Mouse (Mus musculus) thymus, postnatal 0 days (tissue): ENCODE data around the gene Ctdsp1. TPM values are rescaled to one million over a fixed set of nuclear protein-coding genes. Genes with fewer than 3 reads are reported as not detected.

Source experiments
- DNase-seq: peaks from one replicate; pipeline ENCODE4 v3.0.0-alpha.2; 2015; ENCODE audit warnings: low spot score
- polyA plus RNA-seq: library from polyadenylated mRNA; unstranded; fragments of >200 nt; fragmentation: Nextera tagmentation; extraction: Ambion mirVana; gene quantifications from 2 replicates; pipeline ENCODE4 v1.2.1, GENCODE M21; 2015

The Ctdsp1 gene
- polyA plus RNA-seq, 1 experiment from 2014 or later, result 56.1 TPM

DNA sequence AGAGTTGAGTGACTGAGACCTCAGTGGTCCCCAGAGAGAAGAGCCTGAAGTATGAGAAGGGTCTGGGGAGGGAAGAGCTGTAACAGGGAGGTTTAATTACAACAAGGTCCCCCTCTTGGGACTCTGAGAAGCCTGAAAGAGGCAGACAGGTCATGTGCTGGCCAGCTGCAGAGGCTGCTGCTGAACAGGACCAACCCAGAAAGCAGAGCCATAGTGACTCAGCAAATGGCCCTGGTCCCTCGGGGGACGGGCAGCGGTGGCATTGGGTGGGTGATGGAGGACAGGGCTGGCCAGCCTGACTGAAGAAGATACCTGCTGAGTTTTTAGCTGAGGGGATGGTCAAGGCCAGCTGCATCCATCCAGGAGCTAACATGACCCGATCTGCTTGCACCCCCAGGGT, 14.9 kb upstream of the Ctdsp1 start:
- no peak for DNase-seq

DNA sequence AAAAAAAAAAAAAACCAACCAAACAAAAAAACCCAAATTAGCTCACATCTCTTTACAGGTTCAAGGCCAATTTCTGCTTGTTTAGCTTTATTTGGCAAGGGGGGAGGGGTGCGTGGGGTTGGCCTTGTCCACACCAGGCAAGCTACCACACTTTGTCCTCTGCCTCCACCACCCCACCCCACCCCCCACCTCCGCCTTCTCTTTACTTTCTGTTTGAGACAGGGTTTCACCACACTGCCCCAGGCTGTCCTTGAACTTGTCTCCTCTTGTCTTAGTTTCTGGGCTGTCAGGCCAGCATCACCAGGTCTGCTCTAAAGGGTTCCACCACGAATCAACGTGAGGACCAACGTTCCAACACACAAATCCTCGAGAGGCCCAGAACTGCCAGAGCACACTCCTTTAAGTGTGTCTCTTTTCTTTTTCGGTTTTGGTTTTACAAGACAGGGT, 12.2 kb upstream of the Ctdsp1 start:
- no peak for DNase-seq

DNA sequence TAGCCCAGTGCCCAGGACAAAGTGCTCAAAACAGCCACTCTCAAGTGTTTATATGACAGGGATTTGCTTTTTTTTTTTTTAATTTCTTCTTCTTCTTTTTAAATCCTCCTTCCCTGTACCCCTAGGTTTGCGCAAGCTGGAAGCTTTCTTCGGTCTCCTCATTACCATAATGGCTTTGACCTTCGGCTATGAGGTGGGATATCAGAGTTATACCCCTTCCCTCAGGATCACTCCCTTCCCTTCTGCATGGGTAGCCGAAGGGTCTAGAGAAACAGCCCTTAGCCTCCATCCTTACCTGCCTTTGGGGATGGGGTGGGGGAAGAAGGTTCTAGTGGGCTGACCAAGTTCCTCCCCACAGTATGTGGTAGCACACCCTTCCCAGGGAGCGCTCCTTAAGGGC, 10.8 kb upstream of the Ctdsp1 start:
- no peak for DNase-seq

DNA sequence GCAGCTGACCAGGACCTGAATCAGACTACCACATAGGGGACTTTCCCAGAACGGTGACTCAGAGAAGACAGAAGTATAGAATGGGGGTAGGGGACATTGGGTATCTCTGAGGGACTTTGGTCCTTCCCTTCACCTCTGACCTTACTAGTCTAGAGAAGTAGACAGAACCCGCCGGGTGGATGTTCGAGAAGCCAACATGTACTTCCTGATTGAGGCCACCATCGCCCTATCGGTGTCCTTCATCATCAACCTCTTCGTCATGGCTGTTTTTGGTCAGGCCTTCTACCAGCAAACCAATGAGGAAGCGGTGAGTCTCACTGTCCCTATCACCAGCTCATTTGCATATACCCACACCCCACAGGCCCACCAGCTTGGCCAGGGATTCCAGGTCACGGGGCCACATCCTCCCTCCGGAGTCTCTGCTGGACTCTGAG, 9.7 kb upstream of the Ctdsp1 start:
- no peak for DNase-seq

DNA sequence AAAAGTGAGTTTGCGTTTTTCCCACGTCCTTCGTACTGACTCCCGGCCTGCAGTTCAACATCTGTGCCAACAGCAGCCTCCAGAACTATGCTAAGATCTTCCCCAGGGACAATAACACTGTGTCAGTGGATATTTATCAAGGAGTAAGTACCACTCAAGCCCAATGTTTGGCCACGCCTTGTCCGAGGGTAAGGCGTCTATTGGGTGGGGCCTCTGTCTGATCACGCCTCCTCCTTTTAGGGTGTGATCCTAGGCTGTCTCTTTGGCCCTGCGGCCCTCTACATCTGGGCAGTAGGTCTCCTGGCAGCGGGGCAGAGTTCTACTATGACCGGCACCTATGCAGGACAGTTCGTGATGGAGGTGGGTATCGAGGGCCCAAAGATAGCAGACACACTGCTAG, 7.9 kb upstream of the Ctdsp1 start:
- no peak for DNase-seq

DNA sequence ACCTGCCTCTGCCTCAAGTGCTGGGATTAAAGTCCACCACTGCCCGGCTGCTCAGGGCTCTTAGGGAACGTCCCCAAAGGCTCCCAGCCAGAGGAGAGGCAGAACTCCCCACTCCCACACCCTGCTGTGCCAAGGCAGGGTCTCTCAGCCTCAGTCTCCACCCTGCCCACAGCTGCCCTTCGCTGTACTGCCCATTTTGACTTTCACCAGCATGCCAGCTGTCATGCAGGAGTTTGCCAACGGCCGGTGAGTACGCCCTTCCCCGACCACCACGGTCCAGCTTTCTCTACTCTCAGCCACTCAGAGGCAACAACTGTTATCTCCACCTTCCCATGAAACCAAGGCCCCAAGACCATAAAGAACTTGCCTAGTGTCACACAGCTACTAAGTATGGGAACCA, 6.8 kb upstream of the Ctdsp1 start:
- no peak for DNase-seq

DNA sequence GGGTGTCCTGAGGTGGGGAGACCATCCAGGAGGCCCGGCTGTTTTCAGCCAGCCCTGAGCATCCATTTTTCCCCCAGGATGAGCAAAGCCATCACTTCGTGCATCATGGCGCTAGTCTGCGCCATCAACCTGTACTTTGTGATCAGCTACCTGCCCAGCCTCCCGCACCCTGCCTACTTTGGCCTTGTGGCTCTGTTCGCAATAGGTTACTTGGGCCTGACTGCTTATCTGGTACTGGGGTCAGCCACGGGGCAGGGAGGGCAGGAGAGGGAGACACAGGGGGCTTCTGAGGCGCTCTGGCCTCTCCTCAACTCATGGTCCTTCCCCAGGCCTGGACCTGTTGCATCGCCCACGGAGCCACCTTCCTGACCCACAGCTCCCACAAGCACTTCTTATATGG, 6.2 kb upstream of the Ctdsp1 start:
- no peak for DNase-seq

DNA sequence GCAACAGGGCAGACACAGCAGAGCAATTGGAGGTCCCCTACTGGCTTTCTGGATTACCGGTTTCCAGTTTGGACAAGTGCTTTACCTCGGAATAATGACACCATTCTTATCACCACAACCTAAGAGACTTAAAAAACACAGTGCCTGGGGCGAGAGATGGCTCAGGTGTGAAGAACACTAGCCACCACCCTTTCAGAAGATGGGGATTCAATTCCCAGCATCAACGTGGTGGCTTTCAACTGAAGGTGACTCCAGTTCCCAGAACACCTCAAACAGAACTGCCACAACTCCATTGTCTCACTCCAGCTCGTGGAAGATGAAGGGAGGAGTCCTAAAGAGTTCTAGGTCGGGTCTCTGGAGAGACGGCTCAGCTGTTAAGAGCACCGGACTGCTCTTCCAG, 5.8 kb upstream of the Ctdsp1 start:
- DNase-seq, result no peak

DNA sequence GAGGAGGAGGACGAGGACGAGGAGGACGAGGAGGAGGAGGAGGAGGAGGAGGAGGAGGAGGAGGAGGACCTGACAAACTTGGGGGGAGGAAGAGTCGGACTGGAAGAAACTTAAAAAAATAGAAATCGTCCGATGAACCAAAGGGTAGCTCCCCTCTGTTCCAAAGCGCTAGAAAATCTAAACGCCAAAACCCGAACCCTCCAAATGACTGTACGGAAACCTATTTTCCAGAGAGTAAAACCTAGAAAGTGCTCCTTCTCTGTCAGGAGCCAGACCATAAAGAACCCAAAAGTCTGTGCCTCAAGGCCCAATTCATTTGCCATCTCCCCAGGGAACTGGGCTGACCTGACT, 5.0 kb upstream of the Ctdsp1 start:
- no peak for DNase-seq

DNA sequence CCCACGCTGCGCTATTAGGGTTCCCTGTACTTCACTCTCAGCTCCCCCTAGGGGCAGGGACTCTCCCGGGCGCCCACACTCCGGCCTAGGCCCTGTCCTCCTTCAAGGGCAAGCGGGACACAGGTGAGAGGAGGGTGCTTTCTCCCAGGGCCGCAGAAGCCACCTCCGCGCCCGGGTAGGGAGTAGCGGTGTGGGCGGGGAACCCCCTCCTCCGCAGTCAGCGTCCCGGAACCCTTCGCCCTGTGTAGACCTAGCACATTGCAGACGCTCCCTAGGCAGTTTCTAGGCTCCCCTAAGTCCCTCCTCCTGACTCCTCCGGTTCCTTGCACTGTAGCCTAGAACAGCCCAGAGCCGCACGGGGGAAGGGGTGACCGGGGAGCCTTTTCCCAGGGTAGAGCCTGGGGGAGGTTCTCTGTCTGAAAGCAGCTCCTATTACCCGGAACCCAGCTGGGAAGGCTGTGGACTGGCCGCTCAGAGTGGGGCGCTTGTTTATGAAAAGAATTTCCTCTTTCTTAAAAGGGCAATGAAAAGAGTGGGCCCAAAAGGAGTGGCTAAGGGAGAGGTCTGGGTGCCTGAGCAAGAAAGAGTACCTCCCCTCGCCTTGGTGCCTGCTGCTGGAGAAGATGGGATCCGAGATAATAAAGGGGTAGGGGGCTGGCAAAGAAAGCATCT, 4.5 kb upstream of the Ctdsp1 start:
- DNase-seq, result peak; percentile 96

DNA sequence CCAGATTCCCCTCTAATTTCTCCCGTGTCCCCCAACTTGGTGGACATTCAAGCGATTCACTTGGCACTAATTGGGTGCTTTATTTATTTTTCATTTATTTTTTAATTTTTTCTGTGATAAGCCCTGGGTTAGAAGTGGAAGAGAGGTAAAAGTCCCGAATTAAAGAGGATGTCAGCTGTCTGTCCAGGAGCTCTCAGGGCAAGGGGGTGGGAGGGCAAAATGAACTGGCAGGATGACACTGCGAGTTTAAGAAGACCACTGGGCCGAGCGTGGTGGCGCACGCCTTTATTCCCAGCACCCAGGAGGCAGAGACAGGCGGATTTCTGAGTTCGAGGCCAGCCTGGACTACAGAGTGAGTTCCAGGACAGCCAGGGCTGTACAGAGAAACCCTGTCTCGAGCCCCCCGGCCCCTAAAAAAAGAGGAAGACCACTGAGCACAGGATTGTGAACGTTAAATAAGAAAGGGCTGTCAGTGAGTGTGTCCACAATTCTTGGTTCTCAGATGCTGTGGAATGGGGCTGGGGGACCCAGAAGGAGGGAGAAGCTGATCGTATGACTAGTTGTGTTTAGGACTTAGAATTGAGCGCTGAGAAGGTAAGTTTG, 3.8 kb upstream of the Ctdsp1 start:
- no peak for DNase-seq

DNA sequence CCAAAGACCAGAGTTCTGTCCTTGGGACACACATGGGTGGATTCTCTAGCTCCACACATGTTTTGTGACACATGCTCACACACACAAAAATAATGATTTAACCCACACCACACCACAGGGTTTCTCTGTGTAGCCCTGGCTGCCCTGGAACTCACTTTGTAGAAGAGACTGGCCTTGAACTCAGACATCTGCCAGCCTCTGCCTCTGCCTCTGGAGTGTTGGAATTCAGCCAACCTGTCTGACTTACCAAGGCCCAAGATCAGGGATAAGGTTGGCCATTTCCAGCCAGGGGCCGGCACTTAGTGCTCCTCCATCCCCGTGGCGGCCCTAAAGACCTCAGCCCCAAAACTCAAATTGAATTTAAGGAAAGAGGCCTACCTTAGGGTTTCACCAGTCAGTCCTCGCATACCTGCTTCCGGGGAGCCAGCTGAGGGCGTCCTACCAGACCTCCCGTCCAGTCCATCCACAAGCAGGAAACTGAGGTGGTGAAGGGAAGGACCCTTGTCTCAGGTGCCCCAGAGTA, 2.9 kb upstream of the Ctdsp1 start:
- no peak for DNase-seq

DNA sequence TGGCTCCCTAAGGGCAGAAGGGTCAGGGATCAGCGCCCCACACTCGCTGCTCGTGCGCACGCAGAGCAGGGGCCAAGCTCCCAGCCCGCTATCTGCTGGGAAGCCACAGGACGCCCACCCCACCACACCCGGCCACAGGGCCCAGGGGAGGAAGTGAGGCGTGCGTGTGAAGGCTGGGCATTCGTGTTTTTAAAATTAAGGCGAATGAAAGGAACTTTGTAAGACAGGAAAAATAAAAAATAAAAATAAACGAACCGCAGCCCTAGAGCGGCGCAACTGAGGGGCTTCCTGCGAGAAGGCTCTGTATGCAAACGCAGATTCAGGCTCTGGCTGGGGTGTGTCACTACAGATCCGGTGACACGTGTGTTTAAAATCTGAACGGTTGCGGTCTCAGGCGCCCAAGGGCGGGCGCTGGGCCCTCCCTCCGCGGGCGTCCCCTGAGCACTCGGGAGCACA, 1.4 kb upstream of the Ctdsp1 start:
- peak; percentile 75 for DNase-seq

DNA sequence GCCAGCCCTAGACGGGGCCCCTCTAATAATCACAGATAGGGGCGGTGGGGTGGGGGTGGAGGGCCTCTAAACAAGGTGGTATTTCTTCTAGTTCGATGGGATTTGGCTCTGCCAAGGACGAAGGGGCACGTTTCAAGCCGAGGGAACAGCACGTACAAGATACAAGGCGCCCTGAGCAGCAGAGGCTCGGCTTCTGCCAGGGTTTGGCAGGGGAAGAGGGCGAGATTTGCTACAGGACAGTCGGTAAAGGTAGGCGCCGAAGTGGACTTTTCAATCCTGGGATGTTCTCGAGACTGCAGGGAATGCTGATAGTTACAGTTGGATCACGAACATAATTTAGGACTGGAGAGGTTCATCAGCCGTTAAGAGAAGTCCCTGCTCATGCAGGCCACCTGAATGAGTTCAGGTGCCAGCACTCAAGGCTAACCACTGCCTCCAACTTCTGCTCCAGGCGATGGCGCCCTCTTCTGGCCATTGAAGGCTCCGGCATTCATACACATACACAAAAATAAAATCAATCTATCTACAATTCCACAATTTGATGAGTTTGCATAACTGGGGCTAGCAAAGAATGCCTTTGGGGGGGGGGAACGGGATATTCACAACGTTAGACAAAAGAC, 912 bp upstream of the Ctdsp1 start:
- peak; percentile 75 for DNase-seq

DNA sequence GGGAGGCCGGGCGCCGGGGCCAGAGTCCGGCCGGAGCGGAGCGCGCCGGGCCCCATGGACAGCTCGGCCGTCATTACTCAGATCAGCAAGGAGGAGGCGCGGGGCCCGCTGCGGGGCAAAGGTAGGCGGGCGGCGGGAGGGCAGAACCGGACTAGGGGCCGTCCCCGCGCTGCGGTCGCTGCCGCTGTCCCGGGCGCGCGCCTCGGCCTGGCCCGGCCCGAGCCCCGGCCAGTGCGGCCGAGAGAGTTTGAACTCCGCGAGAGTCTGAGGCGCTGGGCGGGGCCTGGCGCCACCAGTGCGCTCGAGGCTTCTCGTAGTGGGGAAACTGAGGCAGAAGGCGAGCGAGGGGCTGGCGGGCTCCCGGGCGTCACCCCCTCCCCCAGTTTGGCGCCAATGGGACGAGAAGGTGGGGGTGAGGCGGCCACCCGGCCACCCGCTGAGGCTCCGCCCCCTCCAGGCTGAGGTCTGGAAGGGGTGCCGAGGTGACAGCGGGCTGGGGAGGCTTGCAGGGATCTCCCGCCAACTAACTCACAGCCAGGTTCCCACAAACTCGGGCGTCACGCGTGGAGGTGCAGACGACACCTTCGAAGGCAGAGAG, 634 bp downstream of the Ctdsp1 start:
- DNase-seq, result peak; percentile 69

DNA sequence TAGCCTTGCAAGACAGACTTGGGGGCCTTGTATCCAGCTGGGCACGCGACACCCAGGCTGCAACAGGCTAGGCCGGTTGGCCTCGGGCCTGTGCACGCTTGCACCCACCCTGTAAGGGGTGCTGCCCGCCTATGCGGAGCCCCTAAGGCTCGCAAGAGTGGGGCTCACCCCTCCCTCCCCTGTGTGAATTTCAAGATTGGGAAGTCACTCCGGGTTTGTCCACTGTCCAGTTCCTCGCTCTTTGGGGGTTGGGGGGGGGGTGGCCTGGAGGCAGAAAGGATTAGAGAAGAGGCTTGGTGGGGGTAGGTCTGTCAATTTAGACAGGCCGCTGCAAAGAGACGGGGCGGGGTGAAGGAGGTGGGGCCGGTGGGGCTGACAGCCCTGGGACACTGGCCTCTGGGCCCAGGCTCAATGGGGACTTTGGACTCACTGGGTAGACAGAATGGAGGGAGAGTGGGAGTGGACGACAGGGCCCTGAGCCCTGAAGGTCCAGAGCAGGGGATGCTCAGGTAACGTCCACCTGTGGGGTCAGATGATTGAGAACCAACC, 1.2 kb downstream of the Ctdsp1 start:
- DNase-seq, result no peak

DNA sequence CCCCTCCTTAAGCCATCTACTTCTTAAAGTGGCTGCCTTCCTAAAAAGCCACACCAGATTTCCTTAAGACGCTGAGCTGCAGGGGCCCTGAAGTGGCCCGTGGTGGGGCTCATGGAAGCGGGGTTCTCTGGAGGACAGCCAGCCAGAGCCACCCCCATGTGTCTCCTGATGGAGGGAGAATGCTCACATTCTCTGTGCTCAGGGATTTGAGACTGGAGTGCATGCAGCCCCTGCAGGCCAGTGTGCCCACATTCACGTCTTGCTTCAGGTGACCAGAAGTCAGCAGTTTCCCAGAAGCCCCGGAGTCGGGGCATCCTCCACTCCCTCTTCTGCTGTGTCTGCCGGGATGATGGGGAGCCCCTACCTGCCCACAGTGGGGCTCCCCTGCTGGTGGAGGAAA, 1.7 kb downstream of the Ctdsp1 start:
- DNase-seq, result no peak

DNA sequence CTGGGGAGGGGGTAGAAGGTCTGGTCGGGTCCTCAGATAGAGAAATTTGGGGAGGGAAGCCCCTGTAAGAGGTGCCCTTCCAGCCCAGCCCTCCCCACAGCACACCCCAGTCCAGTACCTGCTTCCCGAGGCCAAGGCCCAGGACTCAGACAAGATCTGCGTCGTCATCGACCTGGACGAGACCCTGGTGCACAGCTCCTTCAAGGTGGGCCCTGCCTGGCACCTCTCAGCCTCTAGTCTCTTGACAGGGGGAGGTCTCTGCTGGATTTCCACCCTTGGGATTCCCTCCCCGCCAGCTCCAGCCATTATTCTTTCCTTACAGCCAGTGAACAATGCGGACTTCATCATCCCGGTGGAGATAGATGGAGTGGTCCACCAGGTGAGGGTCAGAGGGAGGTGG, 2.4 kb downstream of the Ctdsp1 start:
- no peak for DNase-seq

DNA sequence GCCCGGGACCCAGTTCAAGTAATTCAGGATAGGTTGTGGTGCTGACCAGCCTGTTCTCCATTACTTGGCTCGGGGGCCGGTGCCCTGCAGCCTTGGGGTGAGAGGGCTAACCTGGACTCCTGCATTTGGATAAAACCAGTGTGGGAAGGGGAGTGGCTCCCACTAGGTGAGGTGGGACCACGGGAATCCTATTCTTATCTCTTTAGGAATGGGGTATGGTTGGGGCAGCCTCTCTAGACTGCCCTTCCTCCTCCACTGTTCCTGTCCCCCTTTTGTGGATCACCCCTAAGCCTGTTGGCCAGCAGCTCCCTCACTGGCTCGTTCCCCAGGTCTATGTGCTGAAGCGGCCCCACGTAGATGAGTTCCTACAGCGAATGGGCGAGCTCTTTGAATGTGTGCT, 3.0 kb downstream of the Ctdsp1 start:
- no peak for DNase-seq

DNA sequence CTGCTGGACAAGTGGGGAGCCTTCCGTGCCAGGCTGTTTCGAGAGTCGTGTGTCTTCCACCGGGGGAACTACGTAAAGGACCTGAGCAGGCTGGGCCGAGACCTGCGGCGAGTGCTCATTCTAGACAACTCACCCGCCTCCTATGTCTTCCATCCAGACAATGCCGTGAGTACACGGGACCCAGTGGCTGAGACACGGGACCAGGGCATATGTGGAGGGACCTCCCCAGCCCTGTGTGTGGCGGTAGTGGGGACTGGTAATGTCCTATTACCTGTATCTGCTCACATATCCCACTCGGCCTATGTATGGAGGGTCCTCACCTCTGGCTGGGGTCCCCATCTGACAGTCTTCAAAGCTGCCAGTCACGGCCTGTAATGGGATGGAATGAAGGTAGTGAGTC, 3.5 kb downstream of the Ctdsp1 start:
- DNase-seq, result no peak

DNA sequence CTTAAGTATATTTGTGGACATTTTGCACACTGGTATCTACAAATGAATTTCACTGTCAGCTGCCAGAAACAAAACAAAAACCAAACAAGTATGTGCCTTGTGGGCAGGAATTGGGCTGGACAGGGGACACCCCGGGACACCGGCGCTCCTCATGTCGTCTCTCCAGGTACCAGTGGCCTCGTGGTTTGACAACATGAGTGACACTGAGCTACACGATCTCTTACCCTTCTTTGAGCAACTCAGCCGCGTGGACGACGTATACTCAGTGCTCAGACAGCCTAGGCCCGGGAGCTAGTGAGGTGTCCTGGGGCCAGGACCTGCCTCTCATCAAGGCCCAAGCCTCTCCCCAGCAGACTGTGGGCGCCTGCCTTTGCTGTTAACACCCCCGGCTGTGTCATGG, 4.0 kb downstream of the Ctdsp1 start:
- DNase-seq, result no peak
